Mouse (Mus musculus): ENCODE results near the gene Gjb5. TPM values are rescaled to one million over a fixed set of nuclear protein-coding genes. Genes with fewer than 3 reads are reported as not detected.

Gjb5 gene
- polyA plus RNA-seq, 1 experiment from 2014 or later, result 0.90 TPM

DNA sequence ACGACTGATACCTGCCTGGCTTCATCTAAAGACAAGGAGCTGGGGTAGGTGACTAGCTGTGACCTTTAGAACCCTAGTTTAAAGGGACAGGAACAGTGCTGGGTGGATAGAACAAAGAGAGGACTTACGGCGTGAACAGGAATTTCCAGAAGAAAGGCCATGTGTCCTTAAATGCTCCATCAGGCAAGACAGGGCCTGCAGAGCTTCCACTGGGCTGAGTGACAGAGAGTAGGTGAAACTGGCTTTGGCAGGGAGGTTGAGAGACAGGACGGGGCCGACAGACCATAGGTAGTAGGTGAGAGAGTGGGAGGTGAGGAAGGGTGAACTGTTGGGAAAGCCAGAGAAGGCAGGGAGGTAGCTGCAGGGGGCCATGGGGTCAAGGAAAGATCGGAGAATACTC is 16.6 kb downstream of the Gjb5 start:
- no peak for ATAC-seq (ENCODE audit: insufficient read depth, low FRiP score, low read depth)
- Histone ChIP-seq H3K27me3 (replicated peaks) (no peaks in the 10 kb centered on the region), H3K36me3 (no peaks in the 10 kb centered on the region), H3K9ac (no peak overlapping the region), H3K4me3 (replicated peaks) (no peak overlapping the region), H3K4me1 (no peaks in the 10 kb centered on the region), H3K9me3 (no peaks in the 10 kb centered on the region), H3K27ac (0 out of 2 replicates have a peak overlapping the region, but pooled peaks have one; percentile 23), H3K4me2 (no peak overlapping the region)
- WGBS, result 40% methylated on average over 6 of the region's 6 CpGs

DNA sequence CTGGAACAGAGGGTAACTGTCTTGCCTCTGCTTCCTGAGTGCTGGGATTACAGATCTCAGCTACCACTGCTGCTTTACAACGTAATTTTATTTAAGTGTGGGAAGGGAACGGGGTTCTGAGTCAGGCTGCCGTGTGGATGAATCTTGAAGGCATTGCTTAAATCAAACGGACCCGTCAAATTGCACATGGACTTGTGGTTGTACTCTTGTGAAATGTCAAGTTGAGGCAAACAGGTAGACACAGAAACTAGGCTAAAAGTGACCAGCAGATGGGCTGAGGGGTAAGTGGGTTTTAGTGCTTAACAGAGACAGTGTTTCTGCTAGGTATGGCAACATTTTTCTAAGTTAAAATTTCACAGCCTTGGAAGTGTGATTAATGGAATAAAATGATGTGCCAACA is 20.3 kb downstream of the Gjb5 start:
- Histone ChIP-seq H3K9ac (no peak overlapping the region), H3K9me3 (no peaks in the 10 kb centered on the region), H3K4me2 (no peak overlapping the region), H3K27ac (no peak overlapping the region), H3K36me3 (no peaks in the 10 kb centered on the region), H3K4me3 (replicated peaks) (no peak overlapping the region), H3K4me1 (no peaks in the 10 kb centered on the region), H3K27me3 (replicated peaks) (no peaks in the 10 kb centered on the region)
- WGBS, result 83% methylated on average over 5 of the region's 5 CpGs
- ATAC-seq (ENCODE audit: insufficient read depth, low FRiP score, low read depth), result no peak

GRCm38 (mm10) chr4:127334870-127335504 is 23.0 kb downstream of the Gjb5 start:
- 29% methylated on average over 5 of the region's 5 CpGs for WGBS
- Histone ChIP-seq H3K9ac (no peak overlapping the region), H3K27ac (no peak overlapping the region), H3K4me2 (no peak overlapping the region), H3K27me3 (replicated peaks) (peaks cover 24% of the 10 kb centered on the region), H3K9me3 (no peaks in the 10 kb centered on the region), H3K36me3 (no peaks in the 10 kb centered on the region), H3K4me1 (peaks cover 14% of the 10 kb centered on the region), H3K4me3 (replicated peaks) (no peak overlapping the region)
- no peak for ATAC-seq (ENCODE audit: insufficient read depth, low FRiP score, low read depth)

- H3K27ac ChIP-seq, result no peak overlapping the region
- peaks cover 51% of the 10 kb centered on the region for H3K27me3 ChIP-seq (replicated peaks)
- H3K36me3 ChIP-seq, result no peaks in the 10 kb centered on the region
- H3K4me3 ChIP-seq (replicated peaks), result no peak overlapping the region
- H3K9ac ChIP-seq, result no peak overlapping the region
- 28% methylated on average over 13 of the region's 13 CpGs for whole genome bisulfite sequencing
- no peaks in the 10 kb centered on the region for H3K9me3 ChIP-seq
- ATAC-seq (ENCODE audit: insufficient read depth, low FRiP score, low read depth), result no peak
- H3K4me2 ChIP-seq, result peak overlapping the region; percentile 50; the same call in 1 of the 2 replicates
- H3K4me1 ChIP-seq, result peaks cover 15% of the 10 kb centered on the region
These were observed 26.8 kb downstream of the Gjb5 start for GRCm38 (mm10) chr4:127331171-127331570.

- 1% methylated on average over 49 of the region's 49 CpGs for WGBS
- peak within 1 kb of the TSS; percentile 31 for H3K4me3 ChIP-seq (replicated peaks)
- H3K9ac ChIP-seq, result no peak within 1 kb of the TSS
- no peaks in the 10 kb centered on the region for H3K9me3 ChIP-seq
- peak within 1 kb of the TSS; percentile 50 for H3K4me2 ChIP-seq
- H3K27me3 ChIP-seq (replicated peaks), result peaks cover 57% of the 10 kb centered on the region
- H3K36me3 ChIP-seq, result no peaks in the 10 kb centered on the region
- peak within 1 kb of the TSS; percentile 40; the same call in 1 of the 2 replicates for H3K27ac ChIP-seq
- no peak for ATAC-seq (ENCODE audit: insufficient read depth, low FRiP score, low read depth)
- peaks cover 15% of the 10 kb centered on the region for H3K4me1 ChIP-seq
These were observed 27.5 kb downstream of the Gjb5 start, which contains the start of gene Gjb3 for GRCm38 (mm10) chr4:127330181-127331100. Gene Gjb3 (minus strand): TSS chr4:127330844.

DNA sequence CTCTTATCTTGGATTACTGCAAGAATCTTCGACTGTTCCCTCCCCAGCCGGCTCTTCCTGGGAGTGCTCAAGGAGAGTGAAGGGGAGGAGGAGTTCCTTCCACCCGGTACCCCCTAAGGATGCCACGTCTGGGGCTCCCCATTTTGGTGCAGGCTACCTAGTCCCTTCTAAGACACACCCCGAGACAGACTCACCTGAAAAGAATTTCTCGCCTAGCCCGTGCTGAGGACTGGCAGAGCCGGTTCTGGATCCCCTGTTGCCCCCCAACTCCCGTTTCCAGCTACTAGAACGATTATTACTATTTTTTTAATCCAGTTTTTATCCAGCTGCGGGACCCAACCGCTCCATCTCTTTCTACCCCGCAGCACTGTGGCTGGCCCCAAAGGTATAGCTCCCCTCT is 28.2 kb downstream of the Gjb5 start:
- Histone ChIP-seq H3K36me3 (no peaks in the 10 kb centered on the region), H3K27ac (peak overlapping the region; percentile 40; the same call in 1 of the 2 replicates), H3K27me3 (replicated peaks) (peaks cover 60% of the 10 kb centered on the region), H3K4me3 (replicated peaks) (peak overlapping the region; percentile 31), H3K9me3 (no peaks in the 10 kb centered on the region), H3K4me1 (peaks cover 15% of the 10 kb centered on the region), H3K4me2 (peak overlapping the region; percentile 50), H3K9ac (no peak overlapping the region)
- ATAC-seq (ENCODE audit: insufficient read depth, low FRiP score, low read depth), result no peak
- 0% methylated on average over 13 of the region's 13 CpGs for WGBS

DNA sequence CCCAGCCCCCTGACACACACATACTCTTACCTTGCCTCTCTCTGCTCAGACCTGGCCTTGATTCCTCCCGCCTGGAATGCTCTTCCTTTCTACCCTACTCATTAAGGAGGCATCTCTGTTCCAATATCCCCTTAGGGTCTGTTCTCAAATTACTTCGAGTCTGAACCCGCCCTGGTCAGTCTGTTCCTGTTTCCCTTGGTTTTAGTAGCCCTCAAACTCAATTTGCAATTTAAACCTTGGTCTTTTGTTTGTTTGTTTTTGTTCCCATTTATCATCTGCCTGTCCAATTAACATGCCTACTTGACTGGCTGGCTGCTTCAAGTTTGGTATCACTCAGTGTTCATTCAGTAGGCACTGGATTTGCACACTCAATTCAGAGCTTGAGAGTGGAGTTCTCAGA is 28.9 kb downstream of the Gjb5 start:
- H3K27ac ChIP-seq, result no peak overlapping the region
- H3K9me3 ChIP-seq, result no peaks in the 10 kb centered on the region
- H3K9ac ChIP-seq, result no peak overlapping the region
- H3K4me1 ChIP-seq, result peaks cover 15% of the 10 kb centered on the region
- ATAC-seq (ENCODE audit: insufficient read depth, low FRiP score, low read depth), result no peak
- H3K36me3 ChIP-seq, result no peaks in the 10 kb centered on the region
- no peak overlapping the region for H3K4me2 ChIP-seq
- 6% methylated on average over 3 of the region's 3 CpGs for WGBS
- peaks cover 60% of the 10 kb centered on the region for H3K27me3 ChIP-seq (replicated peaks)
- no peak overlapping the region for H3K4me3 ChIP-seq (replicated peaks)

DNA sequence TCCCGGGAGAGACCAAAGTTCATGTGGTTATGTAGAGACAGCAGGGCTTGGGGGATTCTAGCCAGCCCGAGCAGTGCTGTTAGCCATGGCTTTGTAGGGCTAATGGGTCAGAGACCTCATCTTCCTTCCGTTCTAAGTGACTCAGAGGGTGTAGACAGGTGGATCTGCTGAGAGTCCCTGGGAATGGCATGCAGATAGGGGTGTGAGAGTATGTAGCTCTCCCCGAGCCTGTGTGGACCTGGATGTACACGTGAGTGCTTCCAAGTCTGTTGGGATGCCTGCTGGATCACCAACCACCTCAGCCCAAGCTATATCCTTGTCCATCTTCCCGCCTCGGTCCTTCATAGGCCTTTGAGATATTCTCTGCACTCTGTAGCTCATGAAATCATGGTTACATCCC is 29.6 kb downstream of the Gjb5 start:
- peaks cover 15% of the 10 kb centered on the region for H3K4me1 ChIP-seq
- no peak for ATAC-seq (ENCODE audit: insufficient read depth, low FRiP score, low read depth)
- H3K27ac ChIP-seq, result no peak overlapping the region
- peaks cover 60% of the 10 kb centered on the region for H3K27me3 ChIP-seq (replicated peaks)
- H3K4me2 ChIP-seq, result no peak overlapping the region
- 50% methylated on average over 7 of the region's 7 CpGs for WGBS
- no peaks in the 10 kb centered on the region for H3K36me3 ChIP-seq
- no peak overlapping the region for H3K9ac ChIP-seq
- no peak overlapping the region for H3K4me3 ChIP-seq (replicated peaks)
- H3K9me3 ChIP-seq, result no peaks in the 10 kb centered on the region

- peaks cover 60% of the 10 kb centered on the region for H3K27me3 ChIP-seq (replicated peaks)
- H3K4me3 ChIP-seq (replicated peaks), result no peak overlapping the region
- no peak overlapping the region for H3K4me2 ChIP-seq
- H3K27ac ChIP-seq, result no peak overlapping the region
- ATAC-seq (ENCODE audit: insufficient read depth, low FRiP score, low read depth), result no peak
- H3K9ac ChIP-seq, result no peak overlapping the region
- no peaks in the 10 kb centered on the region for H3K9me3 ChIP-seq
- WGBS, result 64% methylated on average over 6 of the region's 6 CpGs
- H3K4me1 ChIP-seq, result peaks cover 15% of the 10 kb centered on the region
- no peaks in the 10 kb centered on the region for H3K36me3 ChIP-seq
These were observed 30.2 kb downstream of the Gjb5 start for GRCm38 (mm10) chr4:127327749-127328148.

DNA sequence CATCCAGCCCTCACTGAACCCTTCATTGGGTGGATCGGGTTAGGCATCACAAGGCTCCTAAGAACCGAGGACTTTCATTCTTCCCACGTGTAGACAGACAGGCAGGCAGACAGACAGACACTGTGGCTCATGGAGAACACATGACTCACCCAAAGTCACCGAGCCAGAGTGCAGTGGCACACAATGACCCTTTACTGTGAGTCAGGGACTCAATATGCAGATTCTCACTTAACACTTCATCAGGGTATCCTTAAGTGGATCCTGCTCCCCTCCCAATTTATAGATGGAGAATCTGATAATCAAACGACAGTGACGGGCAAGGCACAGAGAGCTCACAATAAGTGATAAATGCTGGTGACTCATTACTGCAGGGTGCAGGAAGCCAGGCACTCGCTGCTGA is 30.7 kb downstream of the Gjb5 start:
- Histone ChIP-seq H3K36me3 (no peaks in the 10 kb centered on the region), H3K27ac (no peak overlapping the region), H3K4me3 (replicated peaks) (no peak overlapping the region), H3K4me1 (peaks cover 15% of the 10 kb centered on the region), H3K27me3 (replicated peaks) (peaks cover 59% of the 10 kb centered on the region), H3K9ac (no peak overlapping the region), H3K4me2 (no peak overlapping the region), H3K9me3 (no peaks in the 10 kb centered on the region)
- WGBS, result 48% methylated on average over 7 of the region's 7 CpGs
- no peak for ATAC-seq (ENCODE audit: insufficient read depth, low FRiP score, low read depth)

- no peak for ATAC-seq (ENCODE audit: insufficient read depth, low FRiP score, low read depth)
- Histone ChIP-seq H3K4me3 (replicated peaks) (no peak overlapping the region), H3K36me3 (no peaks in the 10 kb centered on the region), H3K9me3 (no peaks in the 10 kb centered on the region), H3K9ac (no peak overlapping the region), H3K27me3 (replicated peaks) (peaks cover 39% of the 10 kb centered on the region), H3K4me1 (peaks cover 4% of the 10 kb centered on the region), H3K27ac (no peak overlapping the region), H3K4me2 (no peak overlapping the region)
- 81% methylated on average over 5 of the region's 5 CpGs for WGBS
These were observed 32.7 kb downstream of the Gjb5 start for GRCm38 (mm10) chr4:127325276-127325675.

DNA sequence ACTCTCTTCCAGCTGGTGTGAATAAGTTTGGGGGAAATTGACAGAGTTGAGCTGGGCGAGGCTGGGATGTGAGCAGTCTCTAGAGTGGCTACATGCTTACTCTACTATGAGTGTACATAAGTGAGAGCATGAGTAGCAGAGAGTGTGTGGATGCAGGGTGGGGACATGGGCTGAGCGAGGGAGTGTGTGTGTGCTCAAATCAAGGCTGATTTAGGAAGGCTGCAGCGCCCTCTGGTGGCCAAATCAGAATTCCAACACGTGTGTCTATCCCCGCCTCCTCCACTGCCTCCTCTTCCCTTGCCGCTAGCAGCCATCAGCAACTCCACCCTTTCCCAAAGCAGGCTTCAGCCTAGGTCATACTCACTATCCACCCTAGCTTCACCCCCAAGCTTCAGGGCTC is 33.2 kb downstream of the Gjb5 start:
- WGBS, result 10% methylated on average over 6 of the region's 6 CpGs
- no peak overlapping the region for H3K27ac ChIP-seq
- H3K36me3 ChIP-seq, result no peaks in the 10 kb centered on the region
- no peak overlapping the region for H3K9ac ChIP-seq
- H3K4me1 ChIP-seq, result no peaks in the 10 kb centered on the region
- no peaks in the 10 kb centered on the region for H3K9me3 ChIP-seq
- peak; percentile 68 for ATAC-seq (ENCODE audit: insufficient read depth, low FRiP score, low read depth)
- H3K4me3 ChIP-seq (replicated peaks), result no peak overlapping the region
- no peak overlapping the region for H3K4me2 ChIP-seq
- peaks cover 34% of the 10 kb centered on the region for H3K27me3 ChIP-seq (replicated peaks)

All from stomach, embryonic 15.5 days (tissue).